Mouse (Mus musculus) testis, adult 2 months (tissue): ENCODE data around the gene Mmp15. TPM values are rescaled to one million over a fixed set of nuclear protein-coding genes. Genes with fewer than 3 reads are reported as not detected.

Experiments
- H3K27ac ChIP-seq: fragments of 200-500 bp; 2 replicates; pipeline ENCODE4 v1.5.1; 2012; ENCODE audit warnings: low read depth, low read length; ENCODE audit not compliant: control insufficient read depth, insufficient read depth
- H3K27me3 ChIP-seq: fragments of 200-500 bp; 2 replicates; pipeline ENCODE4 v1.6.1; 2012; ENCODE audit warnings: mild to moderate bottlenecking, low read length, moderate library complexity; ENCODE audit not compliant: control insufficient read depth, insufficient read depth
- H3K36me3 ChIP-seq: fragments of 200-500 bp; 2 replicates; pipeline ENCODE4 v1.6.1; 2012; ENCODE audit warnings: mild to moderate bottlenecking, low read length; ENCODE audit not compliant: control insufficient read depth, insufficient read depth
- H3K4me1 ChIP-seq: fragments of 200-500 bp; 2 replicates; pipeline ENCODE4 v1.6.1; 2012; ENCODE audit warnings: low read length; ENCODE audit not compliant: control insufficient read depth, insufficient read depth
- H3K4me3 ChIP-seq: fragments of 200-500 bp; 2 replicates; pipeline ENCODE4 v1.5.1; 2012; ENCODE audit warnings: low read depth, mild to moderate bottlenecking, low read length, moderate library complexity, mixed read lengths; ENCODE audit not compliant: control insufficient read depth
- CTCF ChIP-seq: fragments of 200-500 bp; IDR thresholded peaks from 2 replicates; pipeline ENCODE4 v1.5.1; 2012; ENCODE audit warnings: low read depth, mild to moderate bottlenecking, inconsistent platforms, low read length, moderate library complexity; ENCODE audit not compliant: control insufficient read depth, insufficient read depth, insufficient replicate concordance
- POLR2A ChIP-seq: fragments of 200-500 bp; IDR thresholded peaks from 2 replicates; pipeline ENCODE4 v1.6.1; 2012; ENCODE audit warnings: low read depth, mild to moderate bottlenecking, inconsistent platforms, low read length, moderate library complexity; ENCODE audit not compliant: control insufficient read depth
- polyA plus RNA-seq: library from polyadenylated mRNA; depleted of rRNA; stranded (reverse); fragments of >200 nt; gene quantifications from 2 replicates; pipeline ENCODE4 v1.2.3, GENCODE M21; 2012

Mmp15 gene
- polyA plus RNA-seq, 1 experiment = 0.23 TPM

- no peak overlapping the region for H3K27ac ChIP-seq
- H3K4me3 ChIP-seq = no peak overlapping the region
- TF ChIP-seq CTCF (no peak), POLR2A (no peak)
- H3K27me3 ChIP-seq = no peaks in the 10 kb centered on the region
- no peaks in the 10 kb centered on the region for H3K4me1 ChIP-seq
- no peaks in the 10 kb centered on the region for H3K36me3 ChIP-seq
These were observed 28.9 kb downstream of the Mmp15 start for GRCm38 (mm10) chr8:95380953-95381352.

- no peak overlapping the region for H3K4me3 ChIP-seq
- TF ChIP-seq POLR2A = no peak
- no peak for TF ChIP-seq CTCF
These were observed 29.5 kb downstream of the Mmp15 start for GRCm38 (mm10) chr8:95381595-95381994.

GRCm38 (mm10) chr8:95384501-95384900, 32.4 kb downstream of the Mmp15 start:
- TF ChIP-seq CTCF (no peak), POLR2A (no peak)

More at GRCm38 (mm10) chr8:95381595-95381994, 29.5 kb downstream of the Mmp15 start:
- H3K4me1 ChIP-seq = no peaks in the 10 kb centered on the region
- no peaks in the 10 kb centered on the region for H3K36me3 ChIP-seq
- H3K27me3 ChIP-seq = no peaks in the 10 kb centered on the region
- H3K27ac ChIP-seq = no peak overlapping the region

GRCm38 (mm10) chr8:95386037-95386436, 34.0 kb downstream of the Mmp15 start:
- no peak overlapping the region for H3K27ac ChIP-seq
- no peak overlapping the region for H3K4me3 ChIP-seq
- no peaks in the 10 kb centered on the region for H3K36me3 ChIP-seq
- no peaks in the 10 kb centered on the region for H3K4me1 ChIP-seq
- no peak for TF ChIP-seq POLR2A
- TF ChIP-seq CTCF = no peak
- no peaks in the 10 kb centered on the region for H3K27me3 ChIP-seq

More at GRCm38 (mm10) chr8:95384501-95384900, 32.4 kb downstream of the Mmp15 start:
- Histone ChIP-seq H3K4me3 (no peak overlapping the region), H3K36me3 (no peaks in the 10 kb centered on the region), H3K27me3 (no peaks in the 10 kb centered on the region), H3K4me1 (no peaks in the 10 kb centered on the region), H3K27ac (no peak overlapping the region)

- Histone ChIP-seq H3K4me1 (no peaks in the 10 kb centered on the region), H3K27me3 (no peaks in the 10 kb centered on the region), H3K4me3 (no peak overlapping the region), H3K36me3 (no peaks in the 10 kb centered on the region), H3K27ac (no peak overlapping the region)
- TF ChIP-seq POLR2A (no peak), CTCF (no peak)
These were observed 35.2 kb downstream of the Mmp15 start for GRCm38 (mm10) chr8:95387221-95387620.

GRCm38 (mm10) chr8:95387936-95388335, 35.9 kb downstream of the Mmp15 start:
- no peaks in the 10 kb centered on the region for H3K4me1 ChIP-seq
- no peak overlapping the region for H3K4me3 ChIP-seq
- TF ChIP-seq CTCF = no peak
- TF ChIP-seq POLR2A = no peak
- no peaks in the 10 kb centered on the region for H3K36me3 ChIP-seq
- H3K27me3 ChIP-seq = no peaks in the 10 kb centered on the region
- no peak overlapping the region for H3K27ac ChIP-seq

- Histone ChIP-seq H3K4me3 (no peak overlapping the region), H3K27me3 (no peaks in the 10 kb centered on the region), H3K27ac (no peak overlapping the region), H3K4me1 (no peaks in the 10 kb centered on the region), H3K36me3 (no peaks in the 10 kb centered on the region)
- no peak for TF ChIP-seq CTCF
- no peak for TF ChIP-seq POLR2A
These were observed 38.2 kb downstream of the Mmp15 start for GRCm38 (mm10) chr8:95390312-95390711.

- no peak overlapping the region for H3K27ac ChIP-seq
- H3K4me1 ChIP-seq = no peaks in the 10 kb centered on the region
- no peak overlapping the region for H3K4me3 ChIP-seq
- no peak for TF ChIP-seq CTCF
- no peak for TF ChIP-seq POLR2A
- H3K27me3 ChIP-seq = no peaks in the 10 kb centered on the region
- H3K36me3 ChIP-seq = no peaks in the 10 kb centered on the region
These were observed 39.0 kb downstream of the Mmp15 start for GRCm38 (mm10) chr8:95391101-95391500.

- Histone ChIP-seq H3K27ac (no peak overlapping the region), H3K4me3 (no peak overlapping the region), H3K27me3 (no peaks in the 10 kb centered on the region), H3K36me3 (no peaks in the 10 kb centered on the region), H3K4me1 (no peaks in the 10 kb centered on the region)
- TF ChIP-seq CTCF (no peak), POLR2A (no peak)
These were observed 40.5 kb downstream of the Mmp15 start for GRCm38 (mm10) chr8:95392604-95393003.
